Mouse (Mus musculus) bone marrow, adult 2 months (tissue): Measurements from ENCODE around the gene Appl1. TPM values are rescaled to one million over a fixed set of nuclear protein-coding genes. Genes with fewer than 3 reads are reported as not detected.
"Not testable (repeated sequence)": the region's sequence is repeated elsewhere in the genome, so short reads cannot be mapped to it uniquely, and the experiment has no call there.

ENCODE experiments used
- H3K27ac ChIP-seq: fragments of 200-500 bp; 2 replicates; pipeline ENCODE4 v1.5.1; 2012; ENCODE audit warnings: low read depth, mild to moderate bottlenecking, control low read depth, inconsistent platforms, low read length; ENCODE audit not compliant: control insufficient read depth, poor library complexity, insufficient read depth
- H3K4me1 ChIP-seq: fragments of 200-500 bp; 2 replicates; pipeline ENCODE4 v1.6.1; 2011; ENCODE audit warnings: low read length; ENCODE audit not compliant: control insufficient read depth, insufficient read depth
- H3K4me3 ChIP-seq: fragments of 200-500 bp; replicated peaks from 2 replicates; pipeline ENCODE3; 2011; ENCODE audit warnings: mild to moderate bottlenecking, low read depth, low read length, control low read depth; ENCODE audit not compliant: control insufficient read depth
- CTCF ChIP-seq: fragments of 200-500 bp; IDR thresholded peaks from 2 replicates; pipeline ENCODE4 v1.5.1; 2011; ENCODE audit warnings: low read length, control low read depth; ENCODE audit not compliant: control insufficient read depth, insufficient read depth
- POLR2A ChIP-seq: fragments of 200-500 bp; IDR thresholded peaks from 2 replicates; pipeline ENCODE4 v1.6.1; 2011; ENCODE audit warnings: low read depth, mild to moderate bottlenecking, control low read depth, low read length, borderline replicate concordance; ENCODE audit not compliant: control insufficient read depth
- WGBS: fragments of 180-500 bp; shearing (Covaris S2); methylation state at CpG from one replicate; pipeline ENCODE4 v1.1.7; 2018; 5-methylcytosine and 5-hydroxymethylcytosine counted together
- polyA plus RNA-seq: library from polyadenylated mRNA; stranded (reverse); fragments of >200 nt; gene quantifications from 2 replicates; pipeline ENCODE4 v1.2.4, GENCODE M21; 2011; ENCODE audit warnings: low replicate concordance; ENCODE audit not compliant: missing spikeins, insufficient read depth, insufficient read length

Appl1 gene
- polyA plus RNA-seq, 1 experiment, result 7.5 TPM

GRCm38 (mm10) chr14:26976212-26976611, 5.2 kb upstream of the Appl1 start:
- TF ChIP-seq CTCF (no peak), POLR2A (no peak)
- H3K4me3 ChIP-seq, result no peak overlapping the region
- WGBS, result 55% methylated on average over 7 of the region's 7 CpGs
- H3K4me1 ChIP-seq, result no peaks in the 10 kb centered on the region
- no peak overlapping the region for H3K27ac ChIP-seq

GRCm38 (mm10) chr14:26975490-26975889, 4.5 kb upstream of the Appl1 start:
- WGBS, result 78% methylated on average over 3 of the region's 3 CpGs
- Histone ChIP-seq H3K27ac (no peak overlapping the region), H3K4me3 (no peak overlapping the region), H3K4me1 (no peaks in the 10 kb centered on the region)
- TF ChIP-seq POLR2A (no peak), CTCF (no peak)

GRCm38 (mm10) chr14:26973089-26973488, 2.1 kb upstream of the Appl1 start:
- WGBS, result 78% methylated on average over 2 of the region's 2 CpGs

DNA sequence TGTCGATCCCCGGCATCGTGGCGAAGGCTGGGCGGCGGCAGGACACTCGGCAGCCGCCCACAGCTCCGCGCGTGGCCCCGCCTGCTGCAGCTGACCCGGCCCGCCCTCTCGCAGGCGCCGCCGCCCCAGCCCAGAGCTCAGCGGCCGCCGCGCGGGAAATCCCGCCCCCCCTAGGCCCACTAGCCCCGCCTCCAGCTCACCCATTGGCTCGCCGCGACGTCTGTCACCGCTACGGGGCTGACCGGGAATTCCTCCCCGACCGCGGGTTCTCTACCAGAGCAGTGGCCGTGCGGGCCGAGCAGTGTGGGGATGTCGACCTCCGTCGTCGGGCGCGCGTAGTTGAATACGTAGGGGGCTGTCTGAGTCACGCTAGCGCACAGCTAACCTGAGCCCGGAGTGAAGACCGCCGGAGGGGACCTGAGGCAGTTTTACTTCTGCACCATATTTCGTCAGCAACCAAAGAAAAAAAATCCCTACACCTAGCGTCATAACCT, 546 bp downstream of the Appl1 start:
- no peaks in the 10 kb centered on the region for H3K4me1 ChIP-seq
- H3K27ac ChIP-seq, result peak overlapping the region; percentile 93
- TF ChIP-seq CTCF (no peak), POLR2A (peak; percentile 92)
- WGBS, result under 1% methylated on average over 51 of the region's 53 CpGs
- H3K4me3 ChIP-seq, result peak overlapping the region; percentile 85

More at GRCm38 (mm10) chr14:26973089-26973488, 2.1 kb upstream of the Appl1 start:
- TF ChIP-seq CTCF (no peak), POLR2A (no peak)
- H3K4me3 ChIP-seq, result no peak overlapping the region
- no peaks in the 10 kb centered on the region for H3K4me1 ChIP-seq
- no peak overlapping the region for H3K27ac ChIP-seq

DNA sequence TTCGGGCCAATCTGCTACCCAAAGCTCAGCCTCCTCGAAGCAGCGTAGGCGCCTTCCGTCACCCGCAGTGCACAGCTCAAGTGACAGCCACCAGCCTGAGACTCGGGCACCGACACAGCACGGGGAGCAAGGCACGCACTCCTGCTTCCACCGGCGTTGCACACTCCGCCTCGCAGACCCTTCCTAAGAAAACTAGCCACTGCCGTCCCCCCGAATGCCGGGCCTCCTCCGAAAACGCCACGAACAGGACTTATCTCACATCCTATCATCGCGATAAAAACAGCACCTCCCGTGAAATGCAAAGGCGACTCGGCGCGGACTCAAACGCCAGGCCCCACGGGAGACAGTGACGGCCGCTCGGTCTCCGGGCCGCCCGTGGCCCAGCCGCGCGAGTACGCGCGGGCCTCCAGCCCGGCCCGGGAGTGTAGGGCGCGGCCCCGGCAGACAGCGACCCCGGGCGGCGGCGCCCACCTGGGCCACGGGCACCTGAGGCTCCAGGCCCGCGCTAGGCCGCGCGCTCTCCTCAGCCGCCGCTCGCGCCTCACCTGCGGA, 1.1 kb downstream of the Appl1 start:
- H3K4me3 ChIP-seq, result peak overlapping the region; percentile 82
- TF ChIP-seq POLR2A (no peak; the same call in 1 of the 2 replicates), CTCF (no peak)
- no peaks in the 10 kb centered on the region; the same call in 1 of the 2 replicates for H3K4me1 ChIP-seq
- under 1% methylated on average over 62 of the region's 62 CpGs for whole genome bisulfite sequencing
- H3K27ac ChIP-seq, result peak overlapping the region; percentile 93

DNA sequence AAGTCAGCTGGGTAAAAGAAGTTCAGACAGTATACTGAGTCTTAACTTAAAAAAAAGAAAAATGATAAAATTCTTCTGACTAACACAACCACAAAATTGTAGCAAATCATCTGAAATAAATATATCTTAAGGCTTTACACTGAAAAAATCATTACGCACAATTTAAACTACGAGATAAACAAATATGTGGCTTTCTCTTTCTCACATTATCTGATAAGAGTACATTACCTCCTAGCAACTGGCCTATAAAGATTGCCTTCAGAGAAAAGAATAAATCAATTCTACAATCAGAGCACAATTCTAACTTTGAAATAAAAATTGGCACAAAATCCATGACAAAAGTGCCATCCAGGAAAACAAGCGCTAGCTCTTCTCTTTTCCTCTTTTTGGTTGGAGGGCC, 1.9 kb downstream of the Appl1 start:
- no peak for TF ChIP-seq POLR2A
- no peak for TF ChIP-seq CTCF
- Histone ChIP-seq H3K4me3 (no peak overlapping the region), H3K27ac (no peak overlapping the region), H3K4me1 (no peaks in the 10 kb centered on the region; the same call in 1 of the 2 replicates)
- 52% methylated on average over 3 of the region's 3 CpGs for WGBS

DNA sequence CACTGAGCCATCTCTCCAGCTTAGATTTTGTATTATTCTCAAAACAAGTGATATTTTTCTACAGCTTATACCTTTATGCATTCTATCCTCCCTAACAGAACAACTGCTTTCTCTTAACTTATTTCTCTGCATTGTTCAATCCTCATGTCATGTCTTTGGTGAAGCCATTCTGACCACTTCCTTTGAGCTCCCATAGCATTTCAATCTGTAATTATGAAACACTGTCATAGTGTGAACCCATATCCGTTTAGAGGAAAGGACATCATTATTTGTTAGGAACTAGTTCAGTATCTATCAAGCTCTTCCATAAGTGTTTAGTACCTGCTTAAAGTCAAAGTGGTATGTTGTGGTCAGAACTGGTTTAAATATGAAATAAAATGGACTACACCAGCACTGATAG, 10.5 kb downstream of the Appl1 start:
- Histone ChIP-seq H3K4me1 (no peaks in the 10 kb centered on the region; the same call in 1 of the 2 replicates), H3K4me3 (no peak overlapping the region), H3K27ac (no peak overlapping the region)
- WGBS, result 41% methylated on average over 1 of the region's 1 CpGs
- TF ChIP-seq POLR2A (no peak), CTCF (no peak)

DNA sequence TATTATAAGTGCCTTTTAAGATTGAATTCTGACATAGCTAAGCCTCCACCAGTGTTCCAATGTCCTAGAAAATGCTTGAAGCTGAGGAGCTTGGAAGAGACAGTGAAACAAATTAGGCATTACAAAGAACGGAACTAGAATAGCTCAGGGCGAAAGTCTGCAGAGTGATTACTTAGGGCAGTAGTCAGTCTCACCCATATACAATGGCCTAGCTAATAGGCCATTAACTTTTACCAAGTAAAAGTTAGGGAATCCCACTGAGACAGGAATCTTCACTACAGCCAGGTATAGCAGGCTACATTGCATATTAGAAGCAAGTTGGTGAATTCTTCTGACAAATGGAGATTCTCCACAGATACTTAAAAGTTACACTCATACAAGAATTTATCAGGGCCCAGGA, 14.9 kb downstream of the Appl1 start:
- WGBS, result 97% methylated on average over 2 of the region's 2 CpGs
- not testable (repeated sequence) for H3K27ac ChIP-seq, H3K4me3 ChIP-seq, H3K4me1 ChIP-seq

DNA sequence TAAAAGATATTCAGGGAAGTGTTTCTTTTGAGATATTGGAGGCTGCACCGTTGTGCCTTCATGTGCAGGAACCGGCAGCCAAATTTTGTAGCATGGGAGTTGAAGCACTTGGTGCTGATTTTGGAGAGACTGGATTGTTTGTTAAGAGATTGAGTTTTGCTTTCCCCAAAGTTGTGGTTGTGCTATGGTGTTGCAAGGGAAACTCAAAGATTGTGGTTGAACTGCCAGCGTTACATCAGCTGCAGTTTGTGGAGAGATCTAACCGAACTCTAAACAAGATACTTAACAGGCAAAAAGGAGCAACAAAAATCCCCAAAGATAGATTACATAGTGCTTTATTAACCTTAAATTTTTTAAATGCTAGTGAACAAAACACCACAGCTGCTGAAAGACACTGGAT, 35.5 kb downstream of the Appl1 start:
- Histone ChIP-seq H3K27ac (no peak overlapping the region), H3K4me1 (no peaks in the 10 kb centered on the region), H3K4me3 (no peak overlapping the region)
- 24% methylated on average over 4 of the region's 4 CpGs for WGBS
- no peak for TF ChIP-seq CTCF
- TF ChIP-seq POLR2A, result no peak

- Histone ChIP-seq H3K4me1 (no peaks in the 10 kb centered on the region), H3K4me3 (no peak overlapping the region), H3K27ac (no peak overlapping the region)
- 74% methylated on average over 3 of the region's 3 CpGs for WGBS
- no peak for TF ChIP-seq CTCF
- TF ChIP-seq POLR2A, result no peak
Observed at GRCm38 (mm10) chr14:26934891-26935290, 36.1 kb downstream of the Appl1 start.
